Mouse (Mus musculus) urinary bladder, postnatal 36 days (tissue): ENCODE measurements at regions not wholly inside any gene's neighbourhood (a gene's known extent, or its start where the extent isn't known, plus 50 kb on each side); places are given as distances from the start of the nearest gene placed in this dataset.

Experiments used
- DNase-seq, 2 experiments: peaks; one replicate each; pipeline ENCODE4 v3.0.0; 2022; ENCODE audit warnings: low spot score in 2 of 2, mixed read lengths in 1 of 2

DNA sequence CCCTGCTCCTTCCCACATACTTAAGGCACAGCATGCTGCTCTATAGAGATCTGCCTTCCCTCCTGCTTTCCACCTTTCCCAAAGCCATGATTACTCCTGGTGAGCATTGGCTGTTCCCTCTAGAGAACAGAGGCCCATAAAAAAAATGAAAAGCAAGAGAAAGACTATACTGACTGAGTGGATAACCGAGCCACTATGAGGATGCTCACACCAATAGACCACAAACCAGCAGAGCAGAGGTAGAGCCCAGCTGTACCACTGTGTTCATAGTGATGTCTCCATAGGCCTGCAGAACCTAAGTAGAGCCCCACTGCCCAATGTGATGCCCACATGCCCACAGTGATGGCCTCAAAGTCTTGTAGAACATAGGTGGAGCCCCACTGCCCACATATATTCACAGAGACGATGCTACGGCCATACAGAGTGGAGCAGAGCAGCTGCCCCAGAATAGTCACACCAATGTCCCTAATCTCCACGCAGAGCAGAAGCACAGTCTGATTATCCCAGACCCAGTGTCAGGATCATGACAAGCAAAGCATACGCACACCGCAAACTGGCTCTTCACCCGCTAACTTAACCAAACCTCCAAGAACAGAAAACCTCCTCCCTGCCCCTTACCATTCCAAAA is 174.8 kb upstream of the Nr4a3 start:
- no peak for DNase-seq

DNA sequence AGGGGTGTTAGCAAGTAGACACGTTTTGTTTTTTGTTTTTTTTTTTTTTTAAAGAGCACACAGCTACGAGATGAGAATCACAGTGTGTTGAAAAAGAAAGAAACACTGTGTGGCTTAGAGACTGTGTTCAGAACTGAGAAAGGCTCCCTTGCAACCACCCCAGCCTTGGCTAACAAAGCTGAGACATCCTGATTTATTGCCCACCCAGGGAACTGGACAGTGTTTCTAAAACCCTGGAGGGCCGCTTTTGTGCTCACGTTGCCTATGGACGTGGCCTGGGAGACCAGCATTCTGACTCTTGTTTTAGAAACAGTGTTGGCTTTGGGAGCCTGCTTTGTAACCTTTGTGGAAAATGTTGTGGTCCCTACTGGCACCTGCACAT is 174.3 kb upstream of the Nr4a3 start:
- DNase-seq, result no peak

DNA sequence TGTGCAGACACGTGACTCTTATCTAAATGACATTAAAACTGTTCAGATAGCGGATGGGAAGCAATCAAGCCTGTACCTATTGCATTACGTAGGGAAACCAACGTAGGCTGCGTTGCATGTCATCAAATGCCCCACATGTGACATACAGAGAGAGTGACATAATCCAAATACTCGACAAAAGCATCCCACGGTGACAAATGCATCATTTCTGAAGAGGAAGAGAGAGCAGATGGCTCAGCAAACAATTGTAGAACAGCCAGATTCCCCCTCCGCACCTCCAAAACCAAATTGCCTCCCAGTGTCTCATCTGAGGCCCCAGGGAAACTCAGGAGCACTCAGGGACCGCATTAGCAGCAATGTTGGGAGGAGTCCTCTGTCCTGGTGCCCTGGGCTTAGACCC is 163.4 kb upstream of the Nr4a3 start:
- no peak for DNase-seq

DNA sequence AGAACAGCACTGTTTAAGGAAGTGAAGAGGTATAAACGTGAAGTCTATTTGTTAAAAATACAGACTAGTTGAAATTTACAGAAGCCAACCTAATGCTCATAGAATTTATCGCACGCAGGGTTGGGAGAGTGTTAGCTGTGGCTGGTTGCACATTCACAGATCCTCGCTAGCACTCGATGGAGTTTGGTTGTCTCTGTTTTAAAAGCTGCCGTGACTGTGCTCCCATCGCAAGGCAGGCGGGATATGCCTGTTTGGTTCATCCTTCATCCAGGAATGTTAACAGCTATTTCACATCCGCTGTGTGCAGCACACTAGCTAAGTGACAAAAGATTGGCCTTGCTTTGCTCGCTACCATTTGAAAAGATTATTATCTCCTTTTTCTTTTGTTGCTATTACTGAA is 162.9 kb upstream of the Nr4a3 start:
- no peak for DNase-seq

DNA sequence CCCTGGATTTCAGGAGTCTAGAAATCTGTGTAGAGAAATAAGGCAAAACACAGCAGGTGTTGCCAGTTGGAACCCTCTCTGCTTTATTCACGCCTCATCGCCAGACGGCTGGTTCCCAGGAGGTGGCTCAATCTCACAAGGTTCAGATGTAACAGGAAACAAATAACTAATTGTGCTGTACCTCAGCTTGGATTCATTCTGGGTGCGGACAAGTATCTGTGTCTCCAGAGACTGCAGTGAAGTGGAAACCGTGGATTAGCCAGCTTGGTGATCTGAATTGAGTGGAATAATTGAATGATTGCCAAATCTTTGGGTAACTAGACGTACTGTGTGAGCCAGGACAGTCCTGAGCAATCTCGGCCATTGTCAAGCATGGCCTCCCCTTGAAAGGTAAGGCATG is 145.4 kb upstream of the Nr4a3 start:
- DNase-seq, result no peak

DNA sequence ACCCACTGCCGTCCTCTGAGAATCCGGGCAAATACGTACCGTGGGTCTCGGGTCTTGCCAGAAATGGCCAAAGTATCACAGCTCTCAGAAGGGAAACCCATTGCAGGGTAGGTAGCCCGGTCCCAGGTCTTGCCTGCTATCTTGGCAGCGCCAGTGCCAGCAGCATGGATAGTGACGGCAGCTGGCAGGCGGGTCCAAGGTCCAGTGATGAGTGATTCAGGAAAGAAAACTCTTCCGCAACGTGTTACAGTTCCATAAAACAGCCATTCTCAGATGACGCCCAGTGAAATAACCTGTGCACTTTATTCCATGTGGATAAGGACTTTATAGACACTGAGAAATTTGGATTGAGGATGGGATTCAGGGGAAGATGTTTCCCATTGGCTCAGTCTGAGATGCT is 142.2 kb upstream of the Nr4a3 start:
- DNase-seq, result no peak

DNA sequence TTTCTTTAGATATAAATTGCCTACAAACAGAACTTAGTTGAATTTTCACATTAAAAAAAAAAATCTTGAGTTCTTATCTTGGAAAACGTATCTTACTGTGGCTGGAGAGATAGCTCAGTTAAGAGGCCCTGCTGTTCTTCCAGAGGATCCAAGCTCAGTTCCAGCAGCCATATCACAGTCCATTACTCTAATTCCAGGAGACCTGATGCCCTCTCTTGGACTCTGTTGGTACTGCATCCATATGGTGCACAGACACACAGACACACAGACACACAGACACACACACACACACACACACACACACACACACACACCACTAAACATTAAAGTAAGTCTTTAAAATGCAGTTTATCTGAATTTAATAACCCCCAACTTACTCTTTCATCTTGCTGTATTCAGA is 132.7 kb upstream of the Nr4a3 start:
- DNase-seq, result no peak

DNA sequence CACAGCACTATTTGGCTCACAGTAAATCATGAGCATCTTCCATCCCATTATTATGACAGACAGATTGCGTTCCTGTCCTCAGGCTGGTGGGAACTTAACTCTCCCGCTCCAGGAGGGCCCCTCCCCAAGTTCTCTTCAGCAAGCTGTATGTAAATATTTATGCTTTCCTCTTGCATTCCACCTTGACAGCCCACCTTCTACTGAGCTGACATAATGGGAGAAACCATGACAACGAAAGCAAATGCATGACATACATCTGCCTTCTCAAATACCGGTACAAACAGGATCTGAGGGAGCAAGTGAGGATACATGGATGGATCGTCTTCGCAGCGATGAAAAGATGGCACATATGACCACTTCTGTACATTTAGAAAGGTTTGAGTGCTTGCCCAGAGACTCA is 125.4 kb upstream of the Nr4a3 start:
- no peak for DNase-seq

DNA sequence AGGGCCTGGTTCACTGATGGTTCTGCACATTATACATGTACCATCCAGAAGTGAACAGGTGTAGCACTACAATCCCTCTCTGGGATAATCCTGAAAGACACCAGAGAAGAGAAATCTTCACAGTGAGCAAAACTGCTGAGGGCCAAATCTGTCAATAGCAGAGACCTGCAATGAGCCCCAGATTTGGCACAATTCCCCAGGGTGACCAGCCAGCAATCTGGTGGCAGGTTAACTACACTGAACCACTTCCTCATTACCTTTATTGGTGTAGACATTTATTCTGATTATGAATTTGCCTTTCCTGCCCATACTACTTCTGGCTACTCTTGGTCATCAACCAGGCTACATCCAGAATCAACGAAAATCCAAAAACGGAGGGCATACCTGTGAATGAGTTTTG is 113.5 kb upstream of the Nr4a3 start:
- no peak for DNase-seq

DNA sequence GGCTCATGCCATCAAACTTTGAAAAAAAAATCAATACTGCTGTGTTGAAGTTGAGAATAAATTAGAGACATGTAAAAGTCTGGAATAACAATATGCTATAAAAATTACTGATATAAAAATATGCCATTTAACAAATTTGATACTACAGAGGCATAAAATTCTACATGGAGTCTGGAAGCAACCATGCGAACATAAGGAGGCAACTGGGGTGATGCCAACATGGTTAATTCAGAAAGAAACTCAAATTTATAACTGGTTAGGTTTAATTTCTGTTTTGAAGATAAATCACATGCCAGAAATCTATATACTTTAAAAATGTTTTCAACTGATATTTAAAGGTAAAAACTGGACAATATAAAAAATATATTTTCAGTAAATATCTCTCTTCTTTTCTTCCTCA is 111.4 kb upstream of the Nr4a3 start:
- no peak for DNase-seq

DNA sequence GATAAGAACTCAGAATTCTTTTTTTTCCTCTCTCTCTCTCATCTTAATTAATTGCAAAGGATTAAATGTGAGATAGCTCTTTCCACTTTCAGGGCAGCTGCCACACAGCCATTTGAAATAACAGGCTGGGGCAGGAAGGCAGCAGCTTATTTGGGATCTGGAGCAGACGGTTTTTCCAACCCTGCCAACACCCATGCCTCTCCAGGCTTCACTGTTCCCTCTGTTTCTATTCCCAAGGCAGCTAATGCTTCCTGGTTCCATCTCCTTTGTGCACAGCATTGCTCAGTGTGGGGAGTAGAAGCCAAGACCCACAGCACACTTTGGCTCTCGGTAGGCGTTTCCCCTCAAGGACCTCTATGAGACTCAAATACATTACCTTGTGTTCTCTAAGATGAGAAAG is 109.4 kb upstream of the Nr4a3 start:
- DNase-seq, result no peak

DNA sequence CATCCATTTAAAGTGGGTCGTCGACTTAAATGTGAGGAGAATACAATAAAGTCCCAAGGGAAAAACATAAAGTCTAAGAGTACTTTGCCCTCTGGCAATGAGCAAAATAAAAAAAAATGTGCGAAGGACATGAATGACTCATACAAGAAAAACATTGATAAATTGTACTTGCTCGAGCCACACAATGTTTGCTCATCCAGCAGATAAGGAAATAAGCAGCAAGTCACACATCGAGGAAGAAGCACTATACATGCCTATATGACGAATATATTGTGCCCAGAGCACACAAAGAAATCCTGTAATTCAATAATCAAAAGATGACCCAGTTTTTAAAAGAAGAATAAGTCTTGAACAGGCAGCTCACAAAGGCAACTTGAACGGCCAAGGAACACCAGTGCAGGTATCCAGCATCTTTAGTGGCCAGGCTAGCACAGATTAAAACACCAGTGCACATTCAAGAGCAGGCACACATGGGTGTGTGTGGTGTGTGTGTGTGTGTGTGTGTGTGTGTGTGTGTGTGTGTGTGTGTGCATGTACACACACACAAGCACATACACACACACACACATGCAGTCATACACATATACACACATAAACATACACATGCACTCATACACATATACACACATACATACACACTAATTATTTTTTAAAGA is 108.4 kb upstream of the Nr4a3 start:
- no peak for DNase-seq

DNA sequence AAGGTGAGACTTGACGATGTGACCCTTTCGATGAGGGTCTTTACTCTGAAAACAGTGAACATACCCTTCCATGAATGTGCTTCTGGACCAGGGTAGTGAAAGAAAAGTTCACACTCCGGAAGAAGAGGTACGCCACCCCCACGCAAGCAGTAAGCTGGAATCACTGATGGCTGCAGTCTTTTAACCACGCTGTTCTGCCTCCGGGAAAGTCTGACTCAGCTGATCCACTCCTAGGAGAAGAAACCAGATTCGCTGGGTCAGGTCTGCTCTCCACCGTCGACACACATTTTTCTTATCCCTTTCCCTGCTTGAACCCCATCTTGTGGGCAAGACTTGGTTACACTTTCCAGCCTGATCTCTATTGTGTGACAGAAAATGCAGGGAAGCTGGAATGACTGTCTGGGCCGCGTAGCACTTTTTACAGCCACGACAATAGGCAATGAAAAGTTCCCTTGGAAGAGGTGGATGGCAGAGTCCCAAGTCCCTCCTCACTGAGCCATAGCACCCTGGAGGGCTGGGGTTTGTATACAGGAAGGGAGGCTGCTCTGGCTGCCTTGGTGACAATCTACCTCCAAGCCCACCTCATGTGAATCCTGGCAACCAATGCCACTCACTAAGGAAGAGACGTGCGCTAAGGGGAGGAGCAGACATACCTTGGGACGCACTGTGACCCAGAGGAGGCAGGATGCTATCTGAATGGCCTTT is 96.9 kb upstream of the Nr4a3 start:
- peak in 1 of 2 experiments; percentile 33 for DNase-seq

DNA sequence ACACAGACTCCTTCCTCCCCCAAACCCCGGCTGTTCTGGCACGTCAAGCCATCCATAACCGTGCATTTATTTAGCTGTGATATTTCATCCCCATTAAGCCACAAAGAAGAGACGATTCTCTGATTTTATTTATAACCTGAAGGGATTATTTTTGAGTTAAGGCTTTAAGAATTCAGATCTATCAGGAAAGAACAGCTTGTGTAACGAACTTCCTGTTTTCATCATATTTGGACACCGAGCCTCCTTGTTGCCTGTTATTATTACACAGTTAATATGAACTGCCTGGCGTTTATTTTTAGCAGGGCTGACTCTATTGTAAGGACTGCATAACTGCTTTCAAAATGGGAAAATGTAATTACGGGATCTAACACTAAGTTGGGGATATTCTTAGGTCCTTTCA is 96.2 kb upstream of the Nr4a3 start:
- no peak for DNase-seq

DNA sequence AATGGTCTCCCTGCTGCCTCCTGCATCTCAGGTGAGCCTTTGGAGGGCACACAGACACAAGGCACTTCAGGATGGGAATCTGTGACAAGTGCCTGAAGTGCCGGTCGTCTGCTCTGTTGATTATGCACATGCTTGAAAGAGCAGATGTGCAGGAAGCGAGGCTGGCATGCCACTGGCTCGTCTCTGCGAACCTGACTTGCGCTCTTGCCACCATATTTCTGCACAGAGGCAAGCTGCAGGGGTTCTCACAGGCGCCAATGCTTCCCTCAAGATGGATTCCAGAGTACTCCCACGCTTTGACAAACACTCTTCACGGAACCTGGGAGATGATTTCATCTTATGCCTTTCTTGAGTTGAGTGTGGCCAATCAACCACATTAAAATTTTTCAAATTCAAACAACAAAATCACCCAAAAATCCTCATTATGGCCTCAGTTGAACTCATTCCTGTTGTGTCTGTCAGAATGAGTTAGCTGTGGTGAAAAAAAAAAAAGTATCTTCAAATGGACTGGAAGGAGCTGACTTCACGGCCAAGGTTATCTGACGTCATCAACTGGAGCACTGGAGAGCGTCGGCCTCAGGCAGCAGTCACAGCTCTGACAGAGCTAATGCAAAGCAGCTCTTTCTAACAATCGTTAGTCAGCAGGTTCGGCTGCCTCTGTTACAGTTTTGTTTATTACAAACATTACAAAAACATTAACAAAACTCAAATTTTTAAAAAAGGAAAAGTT is 90.2 kb upstream of the Nr4a3 start:
- DNase-seq, result no peak

DNA sequence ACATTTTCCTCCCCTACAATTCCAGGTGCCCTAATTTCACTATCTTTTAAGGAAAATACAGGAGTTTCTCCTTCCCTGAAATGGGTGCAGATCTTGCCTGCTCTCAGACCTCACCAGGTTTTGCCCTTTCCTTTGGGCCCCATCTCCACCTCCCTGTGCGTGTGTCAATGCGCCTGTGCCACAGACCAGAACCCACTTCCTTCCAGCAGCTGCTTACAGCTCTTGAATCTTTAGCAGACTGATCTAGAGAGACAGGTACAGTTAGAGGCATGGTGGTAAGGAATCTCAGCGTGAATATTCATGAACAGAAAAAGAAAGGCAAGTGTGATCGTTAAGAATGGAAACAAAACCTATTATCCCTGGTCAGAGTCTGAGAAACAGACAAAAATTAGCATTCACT is 80.3 kb upstream of the Nr4a3 start:
- DNase-seq, result no peak

DNA sequence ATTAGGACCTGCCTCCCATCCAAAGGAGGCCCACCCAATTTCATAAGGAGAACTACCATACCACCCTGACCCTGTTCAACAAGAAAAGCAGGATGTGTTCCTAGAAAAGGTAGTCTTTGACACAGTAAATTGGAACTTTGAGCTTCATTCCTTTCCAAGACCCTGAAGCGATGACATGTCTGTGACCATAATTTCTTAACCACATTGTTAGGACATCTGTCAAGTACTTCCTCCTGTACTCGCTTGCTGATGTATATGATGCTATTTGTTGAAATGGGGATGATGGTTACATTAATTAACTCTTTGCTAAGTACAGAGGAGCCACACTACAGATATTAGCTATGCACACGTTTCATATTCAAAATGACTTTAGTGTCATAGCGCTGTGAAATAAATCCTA is 73.1 kb upstream of the Nr4a3 start:
- no peak for DNase-seq

DNA sequence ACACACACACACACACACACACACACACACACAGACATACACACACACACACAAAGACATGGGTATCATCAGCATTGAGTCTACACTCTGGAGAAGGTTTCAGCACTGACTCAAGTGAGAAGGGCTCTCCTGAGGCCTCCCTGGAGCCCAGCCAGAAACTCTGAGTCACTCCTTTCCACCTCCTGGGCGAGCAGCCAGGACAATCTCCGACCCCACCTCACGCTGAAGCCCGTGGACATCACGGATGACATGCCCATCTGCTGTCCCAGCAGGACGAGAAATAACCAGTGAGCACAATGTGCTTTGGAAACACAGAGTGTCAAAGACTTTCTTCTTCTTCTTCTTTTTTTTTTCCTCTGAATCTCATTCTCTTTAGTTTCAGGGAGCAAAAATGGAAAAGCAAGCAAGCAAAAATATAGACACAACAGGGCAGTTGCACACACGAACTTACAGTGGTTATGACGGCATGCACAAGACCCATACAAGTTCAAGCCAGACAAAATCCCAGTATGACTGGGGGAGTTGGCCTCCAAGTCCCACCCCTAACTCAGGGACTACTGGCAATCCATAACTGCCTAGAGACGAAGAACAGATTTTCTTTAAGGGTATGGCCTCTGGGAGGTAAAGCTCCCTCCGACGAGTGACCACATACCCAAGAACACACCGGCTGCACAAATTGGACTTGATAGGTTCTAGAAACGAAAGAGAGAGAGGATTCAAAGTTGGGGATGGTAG is 65.2 kb upstream of the Nr4a3 start:
- peak; percentile 40 to 56 for DNase-seq
